Mouse (Mus musculus): ENCODE data around the gene 4933407L21Rik.

DNA sequence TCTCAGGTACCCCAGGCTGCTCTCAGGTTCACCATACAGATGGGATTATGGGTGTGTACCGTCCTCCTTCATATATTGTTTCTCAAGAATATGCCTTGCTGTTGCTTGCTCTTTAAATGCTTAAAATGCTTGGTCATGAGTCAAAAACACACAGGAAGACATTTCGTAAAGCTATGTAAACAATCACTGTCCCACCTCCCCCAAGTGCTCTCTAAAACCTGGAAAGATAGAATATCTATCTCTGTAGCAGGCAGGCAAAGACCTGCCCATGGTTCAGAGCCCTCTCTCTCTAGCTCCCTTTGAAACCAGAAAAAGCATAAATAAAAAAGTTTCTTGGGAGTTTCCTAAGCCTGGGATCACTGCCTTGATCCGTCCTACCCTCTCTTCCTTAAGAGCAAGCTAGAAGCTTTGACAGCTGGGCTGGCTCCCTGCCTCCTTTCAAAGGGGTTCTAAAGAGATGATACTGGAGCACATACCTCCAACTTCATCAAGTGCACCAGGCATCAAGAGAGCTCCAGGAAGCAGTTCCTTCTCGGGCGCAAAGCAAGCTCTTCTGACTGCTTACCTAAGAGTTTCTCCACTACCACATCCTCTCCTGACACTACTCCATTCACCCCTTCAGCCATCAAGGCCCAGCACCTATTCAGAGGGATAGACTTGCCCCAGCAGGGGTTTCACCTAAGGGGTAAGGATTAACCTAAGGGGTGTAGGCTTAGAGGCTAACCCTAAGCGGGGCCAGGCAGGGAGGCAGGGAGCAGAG is 31.0 kb downstream of the 4933407L21Rik start:
- TF ChIP-seq CTCF (IDR thresholded peaks at IDR 0.05; ENCODE audit: borderline replicate concordance, control insufficient read depth, extremely low read depth, insufficient read depth, low read length, poor library complexity) (no peak), POLR2A (IDR thresholded peaks at IDR 0.05; ENCODE audit: control insufficient read depth, extremely low read depth, insufficient read depth, low read length, poor library complexity) (no peak)
